Mouse (Mus musculus) left cerebral cortex, adult 8-10 months (tissue): ENCODE measurements around the gene Tgif2. TPM values are rescaled to one million over a fixed set of nuclear protein-coding genes. Genes with fewer than 3 reads are reported as not detected.
"Not testable (repeated sequence)": the region's sequence is repeated elsewhere in the genome, so short reads cannot be mapped to it uniquely, and the experiment has no call there.

ENCODE experiments used
- DNase-seq, 2 experiments: peaks; one replicate each; pipeline ENCODE4 v3.0.0; 2022; ENCODE audit warnings: low spot score in 2 of 2
- total RNA-seq, 4 experiments: library from RNA; stranded (reverse); gene quantifications; 2 replicates each; pipeline ENCODE4 v1.2.4; 2022

Gene Tgif2
- 1 to 10 TPM in 2 of 4 experiments, under 1 TPM in 2; 0.55 to 1.1 (median 0.84) TPM for total RNA-seq

- no peak for DNase-seq
Observed at GRCm38 (mm10) chr2:156839319-156840191, at the start of gene Tgif2. Gene Tgif2, plus strand, starts transcription at chr2:156840007.

- no peak for DNase-seq
Observed at GRCm38 (mm10) chr2:156798516-156798915, 41.3 kb upstream of the Tgif2 start.

GRCm38 (mm10) chr2:156801045-156801444, 38.8 kb upstream of the Tgif2 start:
- DNase-seq, result no peak

- not testable (repeated sequence) for DNase-seq
Observed at GRCm38 (mm10) chr2:156802116-156802515, 37.7 kb upstream of the Tgif2 start.

- no peak for DNase-seq
Observed at GRCm38 (mm10) chr2:156803698-156804372, 36.0 kb upstream of the Tgif2 start.

GRCm38 (mm10) chr2:156804589-156804988, 35.2 kb upstream of the Tgif2 start:
- DNase-seq, result no peak

- DNase-seq, result no peak
Observed at GRCm38 (mm10) chr2:156806886-156807285, 32.9 kb upstream of the Tgif2 start.

GRCm38 (mm10) chr2:156809579-156809978, 30.2 kb upstream of the Tgif2 start:
- peak; percentile 19 to 62 for DNase-seq

- DNase-seq, result no peak
Observed at GRCm38 (mm10) chr2:156810716-156811115, 29.1 kb upstream of the Tgif2 start.

GRCm38 (mm10) chr2:156811556-156811955, 28.3 kb upstream of the Tgif2 start:
- DNase-seq, result no peak

- no peak for DNase-seq
Observed at GRCm38 (mm10) chr2:156814344-156814801, 25.4 kb upstream of the Tgif2 start.

- no peak for DNase-seq
Observed at GRCm38 (mm10) chr2:156814893-156815292, 24.9 kb upstream of the Tgif2 start.

- DNase-seq, result no peak
Observed at GRCm38 (mm10) chr2:156815412-156815811, 24.4 kb upstream of the Tgif2 start.

GRCm38 (mm10) chr2:156816116-156816515, 23.7 kb upstream of the Tgif2 start:
- no peak for DNase-seq

- not testable (repeated sequence) for DNase-seq
Observed at GRCm38 (mm10) chr2:156825128-156825527, 14.7 kb upstream of the Tgif2 start.

GRCm38 (mm10) chr2:156834336-156834735, 5.5 kb upstream of the Tgif2 start:
- no peak for DNase-seq

GRCm38 (mm10) chr2:156838839-156839238, 968 bp upstream of the Tgif2 start:
- DNase-seq, result no peak

- DNase-seq, result no peak
Observed at GRCm38 (mm10) chr2:156840301-156841027, 657 bp downstream of the Tgif2 start.

- DNase-seq, result peak in 1 of 2 experiments; percentile 38
Observed at GRCm38 (mm10) chr2:156841028-156841840, 1.4 kb downstream of the Tgif2 start.

GRCm38 (mm10) chr2:156841841-156842706, 2.3 kb downstream of the Tgif2 start:
- no peak for DNase-seq
